ENCODE assay signal across 9 mouse cellular contexts in genomic region chr8:26441268-26442030, GRCm38 (mm10).
A peak's percentile ranks its signal among the peaks of the same experiment; 100 is the strongest.
DNase-seq lines count a peak whose midpoint lies in the region; ATAC-seq and TF ChIP-seq lines count a peak whose summit lies in the region.
"Had no signal": no experiment of that assay in that cellular context is flagged by ENCODE, and none has a peak within 500 bp of the region (broad histone marks: within the 10 kb centered on the region; RNA-seq: fewer than 3 reads in every experiment).

No protein-coding gene starts in this region.

- no peak for DNase-seq in frontal cortex, postnatal 25 days (ENCODE audit: low spot score in 2 of 2)
- peak; percentile 19 for DNase-seq in liver, adult 2 months (ENCODE audit: extremely low read depth, low read depth, low spot score)
- peak; percentile 87 to 92 for DNase-seq in cerebellum, postnatal 14 days
- DNase-seq in lung, postnatal 36 days = peak; percentile 45
- no peak for DNase-seq in embryo, embryonic 10 days (ENCODE audit: low spot score)
- DNase-seq in spleen, adult 12 weeks (ENCODE audit: low spot score) = no peak

- H3K79me2 ChIP-seq in liver, adult 2 months (ENCODE audit: control insufficient read depth, insufficient read depth, low read length) = no peaks in the 10 kb centered on the region

- no peak overlapping the region for H3K27ac ChIP-seq in liver, adult 2 months (replicated peaks; ENCODE audit: insufficient read depth, low read depth, low read length)
- no peak overlapping the region for H3K27ac ChIP-seq in liver, embryonic 12.5 days
- H3K27ac ChIP-seq: forebrain, embryonic 13.5 days had no signal

- no peaks in the 10 kb centered on the region for H3K9me3 ChIP-seq in liver, embryonic 12.5 days (replicated peaks)
- H3K9me3 ChIP-seq: forebrain, embryonic 13.5 days had no signal

- 74% methylated on average over 12 of the region's 12 CpGs for WGBS in liver, adult 2 months
- 61% methylated on average over 12 of the region's 12 CpGs for WGBS in liver, embryonic 12.5 days (ENCODE audit: insufficient replicate concordance)

- no peak overlapping the region for H3K4me2 ChIP-seq in liver, embryonic 12.5 days
- H3K4me2 ChIP-seq: forebrain, embryonic 13.5 days had no signal

- TF ChIP-seq CTCF in liver, adult 2 months (IDR thresholded peaks at IDR 0.05; ENCODE audit: low read depth, low read length) = no peak

- H3K4me3 ChIP-seq in liver, adult 2 months (ENCODE audit: insufficient read depth, low read depth, low read length) = no peak overlapping the region
- H3K4me3 ChIP-seq in liver, embryonic 12.5 days = no peak overlapping the region
- H3K4me3 ChIP-seq: forebrain, embryonic 13.5 days had no signal

- H3K9ac ChIP-seq in liver, adult 2 months (ENCODE audit: low read depth, low read length) = no peak overlapping the region
- no peak overlapping the region for H3K9ac ChIP-seq in liver, embryonic 12.5 days
- H3K9ac ChIP-seq: forebrain, embryonic 13.5 days had no signal

- no peaks in the 10 kb centered on the region for H3K27me3 ChIP-seq in liver, adult 2 months (ENCODE audit: control insufficient read depth, insufficient read depth, low read length)
- H3K27me3 ChIP-seq in liver, embryonic 12.5 days (replicated peaks) = no peaks in the 10 kb centered on the region
- H3K27me3 ChIP-seq: forebrain, embryonic 13.5 days had no signal

- H3K4me1 ChIP-seq in liver, adult 2 months (ENCODE audit: control insufficient read depth, insufficient read depth, low read length) = no peaks in the 10 kb centered on the region
- H3K4me1 ChIP-seq in liver, embryonic 12.5 days = no peaks in the 10 kb centered on the region
- H3K4me1 ChIP-seq: forebrain, embryonic 13.5 days had no signal

- TF ChIP-seq POLR2A in liver, adult 2 months (IDR thresholded peaks at IDR 0.05; ENCODE audit: extremely low read depth, insufficient read depth, low read length) = no peak

- 0 out of 2 replicates have a peak, but pooled peaks have one; percentile 23 for ATAC-seq in frontal cortex, adult (ENCODE audit: low TSS enrichment)
- no peak for ATAC-seq in liver, embryonic 12.5 days
- ATAC-seq: forebrain, embryonic 13.5 days had no signal

- no peaks in the 10 kb centered on the region for H3K36me3 ChIP-seq in liver, adult 2 months (ENCODE audit: control insufficient read depth, insufficient read depth, low read length)
- H3K36me3 ChIP-seq in liver, embryonic 12.5 days = no peaks in the 10 kb centered on the region

Comparison
In these comparisons a context has a peak if more than half of its experiments do, and no peak if none do; other contexts are left out.
1. DNase-seq: peak in liver, adult 2 months (single experiment), cerebellum, postnatal 14 days (2 of 2) and lung, postnatal 36 days (single experiment); none in frontal cortex, postnatal 25 days (0 of 2), embryo, embryonic 10 days (single experiment) and spleen, adult 12 weeks (single experiment).